Mouse (Mus musculus) cerebellum, postnatal 25 days (tissue): ENCODE measurements around the gene Olfr1008.
"Not testable (repeated sequence)": the region's sequence is repeated elsewhere in the genome, so short reads cannot be mapped to it uniquely, and the experiment has no call there.

ENCODE experiments used
- DNase-seq, 2 experiments: peaks; one replicate each; pipeline ENCODE4 v3.0.0; 2021; ENCODE audit warnings: mixed read lengths in 2 of 2

Olfr1008 gene

DNA sequence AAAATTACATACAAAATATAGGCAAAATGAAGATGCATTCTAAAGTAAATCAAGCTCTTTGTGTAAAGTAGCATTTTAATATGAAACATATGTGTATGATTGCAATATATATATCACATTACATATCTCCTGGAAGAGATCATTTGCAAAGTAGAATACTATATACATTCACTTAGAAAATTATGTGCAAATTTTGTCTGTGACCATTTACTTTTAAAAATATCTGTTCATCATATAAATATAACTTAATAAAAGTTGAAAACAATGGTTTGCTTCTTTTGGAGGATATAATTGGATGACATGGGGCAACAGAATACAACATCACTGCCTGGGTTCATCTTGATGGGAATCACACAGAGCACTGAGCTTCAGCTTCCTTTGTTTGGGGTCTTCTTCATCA lies at the start of gene Olfr1008:
Gene Olfr1008, plus strand, starts transcription at position 301 of the 400 bp plus-strand sequence.
- no peak for DNase-seq

DNA sequence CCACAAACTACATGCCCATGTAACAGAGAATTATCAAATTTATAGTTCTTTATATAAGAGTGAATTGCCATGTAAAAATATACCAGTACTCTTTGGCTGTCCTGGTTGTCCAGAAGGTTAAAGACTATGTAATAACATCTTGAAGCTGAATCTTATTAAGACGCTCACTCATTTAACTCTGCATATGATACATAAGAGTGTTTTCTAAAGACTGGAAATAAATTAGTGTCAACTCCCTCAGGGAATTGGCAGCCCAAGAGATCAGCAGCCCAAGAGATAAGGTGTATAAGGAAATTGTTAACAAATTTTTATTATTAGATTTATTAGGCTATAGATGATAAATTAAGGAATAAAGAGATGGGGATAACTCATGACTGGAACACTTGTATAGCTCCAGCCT lies 38.6 kb upstream of the Olfr1008 start, which contains the start of gene Olfr1002:
Gene Olfr1002, minus strand, starts transcription at position 101 of the 400 bp plus-strand sequence.
- no peak for DNase-seq

DNA sequence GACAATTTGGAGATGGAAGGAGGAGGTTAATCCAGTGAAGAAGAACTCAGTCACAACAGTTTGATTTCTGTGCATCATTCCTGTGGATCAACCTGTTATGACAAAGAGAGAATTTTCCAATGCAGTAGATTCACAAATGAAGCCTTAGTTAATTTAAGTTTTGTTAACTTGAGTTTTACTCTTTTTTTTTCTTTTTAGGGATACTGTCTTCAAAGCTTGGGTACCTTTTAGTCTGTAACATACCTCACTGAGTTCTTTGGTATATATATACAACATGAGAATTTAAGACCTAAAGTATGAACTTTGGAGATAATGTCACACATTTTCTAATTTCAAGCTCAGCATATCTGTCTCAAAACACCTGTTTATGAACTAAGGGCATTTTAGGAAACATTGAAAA lies 24.9 kb upstream of the Olfr1008 start, which contains the start of gene Olfr154:
Gene Olfr154, minus strand, starts transcription at position 101 of the 400 bp plus-strand sequence.
- not testable (repeated sequence) for DNase-seq

DNA sequence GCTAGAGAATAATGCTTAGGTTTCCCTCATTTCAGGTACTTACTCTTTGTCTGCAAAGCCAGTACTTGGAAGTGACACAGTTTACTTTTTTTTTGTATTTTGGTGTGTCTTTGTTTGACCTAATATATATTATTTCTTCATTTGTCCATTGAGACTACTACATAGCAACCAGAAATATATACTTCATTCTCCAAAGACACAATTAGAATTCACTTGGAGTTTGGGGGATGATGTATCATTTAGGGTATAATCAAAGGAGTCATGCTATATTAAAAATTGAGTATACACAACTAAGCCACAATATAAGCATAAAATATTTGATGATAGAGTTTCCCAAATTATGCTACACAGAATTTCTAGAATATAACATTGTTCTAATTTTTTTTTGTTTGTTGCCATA lies 10.6 kb upstream of the Olfr1008 start, which contains the start of gene Olfr1006:
Gene Olfr1006, minus strand, starts transcription at position 101 of the 400 bp plus-strand sequence.
- DNase-seq = no peak

DNA sequence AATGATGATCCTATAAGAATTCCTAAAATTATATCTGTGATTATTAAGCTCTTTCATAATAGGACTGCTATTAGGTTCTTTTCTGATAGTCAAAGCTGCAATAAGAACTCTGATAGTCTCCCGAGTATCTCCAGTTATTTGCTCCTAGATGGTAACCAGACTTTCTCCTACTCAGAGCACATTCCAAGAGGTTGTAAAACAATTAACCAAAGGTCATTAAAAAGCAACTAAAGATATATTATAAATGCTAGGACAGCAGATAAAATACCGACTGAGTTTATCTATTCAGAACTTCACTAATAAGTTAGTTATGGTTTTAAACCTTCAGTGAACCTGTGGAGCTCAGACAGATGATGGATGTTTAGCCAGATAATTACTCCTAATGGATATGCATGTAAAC lies 21.4 kb downstream of the Olfr1008 start:
- DNase-seq = not testable (repeated sequence)

DNA sequence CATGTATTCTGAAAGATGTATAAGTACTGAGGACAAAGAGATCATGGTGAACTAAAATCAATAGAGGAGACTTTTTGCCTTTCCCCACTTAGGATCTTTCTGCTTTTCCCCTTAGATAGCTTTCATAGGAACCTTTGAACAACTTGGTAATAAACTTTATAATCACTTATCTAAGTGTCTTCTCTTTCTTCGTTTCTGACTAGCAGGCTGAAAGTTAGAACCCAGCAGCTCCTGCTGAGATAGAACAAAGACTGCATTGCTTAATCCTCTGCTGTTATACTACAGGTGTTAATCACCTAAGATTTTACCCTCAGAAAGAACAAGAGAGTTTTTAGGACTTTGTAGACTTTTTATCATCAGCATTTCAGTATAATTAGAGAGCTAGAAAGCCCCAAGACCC lies 21.9 kb downstream of the Olfr1008 start:
- no peak for DNase-seq

DNA sequence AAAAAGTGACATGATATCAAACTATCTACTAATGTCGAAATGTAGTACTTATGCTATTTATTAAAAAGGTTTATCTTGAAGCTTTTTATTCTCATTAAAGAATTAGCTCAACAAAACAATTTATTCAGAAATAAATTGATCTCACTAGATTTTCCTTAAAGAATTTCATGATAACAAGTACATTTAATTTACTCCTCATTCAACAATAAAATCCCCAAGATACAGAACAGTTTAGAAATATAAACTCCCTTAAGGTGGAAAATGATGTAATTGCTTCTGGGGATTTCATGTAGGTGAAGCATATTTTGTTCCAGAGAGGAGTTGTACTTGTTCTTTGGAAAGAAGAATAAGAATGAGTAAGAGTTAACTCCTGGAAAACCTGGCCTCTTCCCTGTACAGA lies 25.9 kb downstream of the Olfr1008 start, which contains the start of gene Olfr1009:
Gene Olfr1009, plus strand, starts transcription at position 301 of the 400 bp plus-strand sequence.
- no peak for DNase-seq

DNA sequence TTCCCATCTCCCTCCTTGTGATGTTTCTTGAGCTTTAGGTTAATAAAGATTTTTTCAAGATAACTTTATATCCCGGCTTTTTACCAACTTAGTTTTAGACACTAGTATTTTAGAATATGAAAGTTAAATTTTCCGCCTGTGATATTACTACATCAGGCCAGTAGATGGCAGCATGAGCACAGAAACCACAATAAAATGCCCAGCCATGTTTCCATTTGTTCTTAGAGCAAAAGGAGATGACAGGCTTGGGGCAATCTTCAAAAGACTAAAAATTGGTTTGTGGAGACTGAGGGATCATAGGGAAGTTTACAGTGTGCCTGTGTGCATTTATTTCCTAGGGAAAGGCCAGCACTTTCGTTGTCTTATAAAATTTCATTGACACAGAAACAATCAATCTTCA lies 36.6 kb downstream of the Olfr1008 start:
- peak in 1 of 2 experiments; percentile 23 for DNase-seq
